Comparison of ENCODE assay signal across 8 mouse cellular contexts in genomic region chr2:132815608-132816314, GRCm38 (mm10). TPM values are rescaled to one million over a fixed set of nuclear protein-coding genes. Genes with fewer than 3 reads are reported as not detected.
A peak's percentile ranks its signal among the peaks of the same experiment; 100 is the strongest.
DNase-seq lines count a peak whose midpoint lies in the region; ATAC-seq and TF ChIP-seq lines count a peak whose summit lies in the region.

Trmt6 (minus strand) TSS chr2:132816055.
Mcm8 (plus strand) TSS chr2:132816141.

- H3K27me3 ChIP-seq in embryonic facial prominence, embryonic 14.5 days (replicated peaks; ENCODE audit: control insufficient read depth, insufficient read depth, low read length) = no peaks in the 10 kb centered on the region
- no peaks in the 10 kb centered on the region for H3K27me3 ChIP-seq in heart, adult 2 months (ENCODE audit: control insufficient read depth, insufficient read depth, low read length)
- no peaks in the 10 kb centered on the region for H3K27me3 ChIP-seq in limb, embryonic 13.5 days
- no peaks in the 10 kb centered on the region for H3K27me3 ChIP-seq in midbrain, embryonic 16.5 days (ENCODE audit: control insufficient read depth, insufficient read depth, low read depth, low read length)

- peaks cover 12% of the 10 kb centered on the region; the same call in 1 of the 2 replicates for H3K36me3 ChIP-seq in embryonic facial prominence, embryonic 14.5 days (ENCODE audit: control insufficient read depth, insufficient read depth, low read length)
- H3K36me3 ChIP-seq in heart, adult 2 months (ENCODE audit: control insufficient read depth, insufficient read depth, low read length) = no peaks in the 10 kb centered on the region
- H3K36me3 ChIP-seq in limb, embryonic 13.5 days = peaks cover 26% of the 10 kb centered on the region
- H3K36me3 ChIP-seq in midbrain, embryonic 16.5 days (ENCODE audit: control insufficient read depth, insufficient read depth, low read length) = peaks cover 8% of the 10 kb centered on the region

- no peak for TF ChIP-seq EP300 in heart, adult 2 months (IDR thresholded peaks at IDR 0.05; ENCODE audit: insufficient read depth, low read depth, low read length)

- intact Hi-C loops in heart, adult 2 months (cut with DNase I) = loop anchor here (1.0 to 10.0 kb wide), 3 partner anchors 31 to 571 kb away; partner anchors contain the start of genes Crls1, Shld1 and Tmem230

- peak; percentile 99 for DNase-seq in 3T3-L1 (ENCODE audit: low read depth, low spot score)
- DNase-seq in adrenal gland, postnatal 4 days (ENCODE audit: low spot score in 2 of 2) = peak; percentile 61 to 70
- peak; percentile 99 for DNase-seq in embryonic facial prominence, embryonic 14.5 days (ENCODE audit: low spot score)
- DNase-seq in heart, adult 2 months = peak; percentile 89 to 92
- peak; percentile 92 for DNase-seq in kidney, adult 8-10 months
- DNase-seq in spleen, postnatal 10 days (ENCODE audit: low spot score in 2 of 2) = peak; percentile 71 to 94

- TF ChIP-seq POLR2A in heart, adult 2 months (IDR thresholded peaks at IDR 0.05; ENCODE audit: insufficient read depth, low read depth, low read length) = 0 out of 2 replicates have a peak, but pooled peaks have one; percentile 23

- H3K4me3 ChIP-seq in embryonic facial prominence, embryonic 14.5 days (ENCODE audit: low read depth, low read length) = peak within 1 kb of the TSS; percentile 77
- H3K4me3 ChIP-seq in heart, adult 2 months = peak within 1 kb of the TSS; percentile 85
- peak within 1 kb of the TSS; percentile 80 for H3K4me3 ChIP-seq in limb, embryonic 13.5 days
- peak within 1 kb of the TSS; percentile 65 for H3K4me3 ChIP-seq in midbrain, embryonic 16.5 days (ENCODE audit: low read depth, low read length)

- no peaks in the 10 kb centered on the region for H3K79me2 ChIP-seq in heart, adult 2 months (replicated peaks; ENCODE audit: control insufficient read depth, insufficient read depth, low read length)

- peak; percentile 100 for ATAC-seq in embryonic facial prominence, embryonic 14.5 days (ENCODE audit: low read depth)
- ATAC-seq in limb, embryonic 13.5 days (ENCODE audit: low FRiP score, low read depth) = peak; percentile 100
- peak; percentile 100 for ATAC-seq in midbrain, embryonic 16.5 days

- TF ChIP-seq CTCF in heart, adult 2 months (IDR thresholded peaks at IDR 0.05) = peak; percentile 64

- peak within 1 kb of the TSS; percentile 81 for H3K4me2 ChIP-seq in embryonic facial prominence, embryonic 14.5 days (ENCODE audit: low read depth, low read length)
- H3K4me2 ChIP-seq in limb, embryonic 13.5 days (replicated peaks) = peak within 1 kb of the TSS; percentile 88
- peak within 1 kb of the TSS; percentile 73 for H3K4me2 ChIP-seq in midbrain, embryonic 16.5 days (ENCODE audit: low read length)

- H3K4me1 ChIP-seq in embryonic facial prominence, embryonic 14.5 days (ENCODE audit: control insufficient read depth, insufficient read depth, low read length) = peaks cover 4% of the 10 kb centered on the region
- peaks cover 2% of the 10 kb centered on the region for H3K4me1 ChIP-seq in heart, adult 2 months (ENCODE audit: control insufficient read depth, insufficient read depth, low read length)
- peaks cover 12% of the 10 kb centered on the region for H3K4me1 ChIP-seq in limb, embryonic 13.5 days
- H3K4me1 ChIP-seq in midbrain, embryonic 16.5 days (ENCODE audit: control insufficient read depth, insufficient read depth, low read length) = peaks cover 15% of the 10 kb centered on the region

- H3K9me3 ChIP-seq in embryonic facial prominence, embryonic 14.5 days (ENCODE audit: control insufficient read depth, low read length) = no peaks in the 10 kb centered on the region
- no peaks in the 10 kb centered on the region for H3K9me3 ChIP-seq in limb, embryonic 13.5 days
- no peaks in the 10 kb centered on the region for H3K9me3 ChIP-seq in midbrain, embryonic 16.5 days (replicated peaks; ENCODE audit: control insufficient read depth, low read length, poor library complexity, severe bottlenecking)

- peak within 1 kb of the TSS; percentile 83 for H3K9ac ChIP-seq in embryonic facial prominence, embryonic 14.5 days (ENCODE audit: low read depth, low read length)
- peak within 1 kb of the TSS; percentile 75 for H3K9ac ChIP-seq in heart, adult 2 months (ENCODE audit: low read depth, low read length)
- H3K9ac ChIP-seq in limb, embryonic 13.5 days = peak within 1 kb of the TSS; percentile 80
- peak within 1 kb of the TSS; percentile 77 for H3K9ac ChIP-seq in midbrain, embryonic 16.5 days (ENCODE audit: low read depth, low read length)

- WGBS in embryonic facial prominence, embryonic 14.5 days = under 1% methylated on average over 53 of the region's 59 CpGs
- WGBS in heart, adult 2 months = under 1% methylated on average over 59 of the region's 59 CpGs
- under 1% methylated on average over 59 of the region's 59 CpGs for WGBS in limb, embryonic 13.5 days
- WGBS in midbrain, embryonic 16.5 days = under 1% methylated on average over 59 of the region's 59 CpGs

- H3K27ac ChIP-seq in embryonic facial prominence, embryonic 14.5 days (replicated peaks; ENCODE audit: low read depth, low read length) = peak within 1 kb of the TSS; percentile 82
- peak within 1 kb of the TSS; percentile 64 for H3K27ac ChIP-seq in heart, adult 2 months
- H3K27ac ChIP-seq in limb, embryonic 13.5 days = peak within 1 kb of the TSS; percentile 65
- peak within 1 kb of the TSS; percentile 67; the same call in 1 of the 2 replicates for H3K27ac ChIP-seq in midbrain, embryonic 16.5 days (ENCODE audit: low read length)

RNA-seq across cellular contexts. Expression of gene Trmt6, which starts in this region (rescaled TPM):
- 10 to 100 TPM; 29.9 to 30.8 TPM for total RNA-seq in adrenal gland, postnatal 4 days (2021)
- 24.2 and 28.4 TPM in 2 replicates for polyA plus RNA-seq in embryonic facial prominence, embryonic 14.5 days (2014; fragmentation: Nextera tagmentation; extraction: Ambion mirVana)
- 1 to 10 TPM; 5.2 to 6.7 TPM for total RNA-seq in heart, adult 2 months (2021)
- polyA plus RNA-seq in heart, adult 2 months (2012; rRNA removed) = 1.9 and 5.0 TPM in 2 replicates
- 31.4 and 36.7 TPM in 2 replicates for polyA plus RNA-seq in limb, embryonic 13.5 days (2015; fragmentation: Nextera tagmentation; extraction: Ambion mirVana)
- 17.7 and 22.2 TPM in 2 replicates for polyA plus RNA-seq in midbrain, embryonic 16.5 days (2015; fragmentation: Nextera tagmentation; extraction: Ambion mirVana)

RNA-seq across cellular contexts. Expression of gene Mcm8, which starts in this region (rescaled TPM):
- 1 to 10 TPM; 7.9 to 8.0 TPM for total RNA-seq in adrenal gland, postnatal 4 days (2021)
- polyA plus RNA-seq in embryonic facial prominence, embryonic 14.5 days (2014; fragmentation: Nextera tagmentation; extraction: Ambion mirVana) = 10.5 and 11.5 TPM in 2 replicates
- 1 to 10 TPM; 2.7 to 2.8 TPM for total RNA-seq in heart, adult 2 months (2021)
- polyA plus RNA-seq in heart, adult 2 months (2012; rRNA removed) = 0.82 and 2.0 TPM in 2 replicates
- polyA plus RNA-seq in limb, embryonic 13.5 days (2015; fragmentation: Nextera tagmentation; extraction: Ambion mirVana) = 16.4 and 17.9 TPM in 2 replicates
- polyA plus RNA-seq in midbrain, embryonic 16.5 days (2015; fragmentation: Nextera tagmentation; extraction: Ambion mirVana) = 4.2 and 5.9 TPM in 2 replicates

Comparison
In these comparisons a context has a peak if more than half of its experiments do, and no peak if none do; other contexts are left out.
1. Peak in every context shown above with its lines: DNase-seq, ATAC-seq, H3K4me3 ChIP-seq and H3K27ac ChIP-seq.